In genomic region chr4:145545734-145546349, GRCm38 (mm10) we compare ENCODE assay signal across 7 mouse cellular contexts. TPM values are rescaled to one million over a fixed set of nuclear protein-coding genes. Genes with fewer than 3 reads are reported as not detected.
"Had no signal": no experiment of that assay in that cellular context is flagged by ENCODE, and none has a peak within 500 bp of the region (broad histone marks: within the 10 kb centered on the region; RNA-seq: fewer than 3 reads in every experiment).

No protein-coding gene starts in this region.

RNA-seq across cellular contexts. Expression of gene Zfp990, which starts 35.3 kb away (rescaled TPM):
- polyA plus RNA-seq: kidney, embryonic 15.5 days; large intestine, adult 2 months; limb, embryonic 14.5 days; liver, embryonic 15.5 days; midbrain, embryonic 10.5 days; small intestine, adult 2 months; stomach, postnatal 0 days had no signal

RNA-seq across cellular contexts. Expression of gene Gm13212, which starts 39.1 kb away (rescaled TPM):
- polyA plus RNA-seq: small intestine, adult 2 months had no signal
